Mouse (Mus musculus): ENCODE data around the gene Chrm3.

Gene Chrm3

GRCm38 (mm10) chr13:10235391-10236169 lies 125.1 kb downstream of the Chrm3 start:
- peak; percentile 9 to 28 for DNase-seq

GRCm38 (mm10) chr13:10220403-10220802 lies 140.2 kb downstream of the Chrm3 start:
- DNase-seq: no peak

DNA sequence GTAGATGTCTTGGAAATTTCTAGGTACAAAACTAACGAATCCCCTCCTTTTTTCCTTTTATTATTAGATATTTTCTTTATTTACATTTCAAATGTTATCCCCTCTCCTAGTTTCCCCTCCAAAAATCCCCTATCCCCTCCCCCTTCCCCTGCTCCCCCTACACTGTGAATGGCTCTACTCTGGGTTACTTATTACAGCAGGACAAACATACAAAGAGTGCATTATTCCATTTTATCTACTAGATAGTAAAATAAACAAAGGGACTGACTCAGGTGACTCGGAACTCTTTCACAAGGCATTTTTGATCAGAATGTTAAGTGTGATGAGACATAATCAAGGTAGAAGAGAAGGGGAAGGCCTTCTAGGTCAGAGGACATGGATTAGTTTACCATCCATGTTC lies 148.5 kb downstream of the Chrm3 start:
- no peak for DNase-seq

DNA sequence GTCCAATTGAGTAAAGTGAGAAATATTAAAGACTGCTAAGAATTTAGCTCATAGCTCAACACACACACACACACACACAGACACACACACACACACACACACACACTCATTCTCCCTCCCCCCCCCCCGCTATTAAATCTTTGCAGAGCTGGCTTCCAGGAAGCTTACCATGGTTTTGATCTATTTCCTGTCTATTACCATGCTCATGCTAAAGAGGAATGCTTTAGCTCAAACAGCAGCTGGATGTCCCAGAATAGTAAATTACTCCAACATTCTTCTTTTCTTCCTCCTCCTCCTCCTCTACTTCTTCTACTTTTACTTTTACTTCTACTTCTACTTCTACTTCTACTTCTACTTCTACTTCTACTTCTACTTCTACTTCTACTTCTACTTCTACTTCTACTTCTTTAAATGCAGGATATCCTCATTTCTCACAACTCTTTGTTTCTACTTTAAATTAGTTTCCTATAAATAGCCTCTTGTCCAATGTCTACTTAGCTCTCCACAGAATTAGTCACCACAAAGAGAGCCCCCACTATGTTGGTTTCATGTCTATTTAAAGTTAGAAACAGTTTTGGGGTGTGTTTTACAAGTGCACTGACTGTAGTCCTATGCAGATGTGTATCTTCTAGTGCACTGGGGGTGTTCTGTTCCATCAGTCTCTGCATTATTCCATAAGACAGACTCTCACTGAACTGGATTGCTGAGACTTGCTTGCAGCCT lies 150.0 kb downstream of the Chrm3 start:
- DNase-seq: no peak

- DNase-seq: no peak
These were observed 161.3 kb downstream of the Chrm3 start for GRCm38 (mm10) chr13:10199206-10199956.

DNA sequence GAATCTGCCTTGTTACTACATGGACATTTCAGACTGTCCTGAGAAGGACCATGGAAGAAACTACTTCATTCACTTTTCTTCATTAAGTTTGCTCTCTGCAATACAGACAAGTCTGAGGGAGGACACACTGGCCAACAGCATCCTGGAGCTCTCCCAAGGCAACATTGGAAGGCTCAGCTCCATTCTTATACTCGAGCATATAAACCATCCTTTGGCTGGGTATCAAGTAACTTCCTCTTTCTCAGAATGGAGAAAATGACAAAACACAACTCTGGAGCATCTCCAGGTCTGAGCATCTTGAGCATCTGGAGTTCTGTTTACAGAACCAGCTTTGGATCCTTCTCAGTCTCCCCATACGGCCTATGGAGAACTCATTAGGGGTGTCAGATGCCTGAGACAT lies 170.8 kb downstream of the Chrm3 start:
- DNase-seq: no peak

DNA sequence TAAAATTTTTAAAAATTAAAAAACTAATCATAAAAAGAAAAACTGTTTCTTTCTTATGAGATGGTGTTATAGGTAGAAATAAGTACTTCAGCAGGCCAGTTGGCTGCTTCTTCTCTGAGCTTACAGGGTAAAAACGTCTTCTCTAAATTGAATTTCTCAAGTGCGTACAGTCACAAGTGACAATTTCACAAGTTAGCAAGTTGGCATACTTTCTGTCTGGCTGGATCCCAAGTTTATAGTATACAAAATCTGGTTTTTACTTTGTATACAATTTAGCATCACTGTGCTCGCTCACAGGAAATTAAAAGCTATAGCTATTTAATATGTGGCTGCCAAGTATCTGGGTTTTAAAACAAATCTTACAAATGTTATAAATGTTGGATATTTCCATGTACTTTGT lies 172.7 kb downstream of the Chrm3 start:
- no peak for DNase-seq

DNA sequence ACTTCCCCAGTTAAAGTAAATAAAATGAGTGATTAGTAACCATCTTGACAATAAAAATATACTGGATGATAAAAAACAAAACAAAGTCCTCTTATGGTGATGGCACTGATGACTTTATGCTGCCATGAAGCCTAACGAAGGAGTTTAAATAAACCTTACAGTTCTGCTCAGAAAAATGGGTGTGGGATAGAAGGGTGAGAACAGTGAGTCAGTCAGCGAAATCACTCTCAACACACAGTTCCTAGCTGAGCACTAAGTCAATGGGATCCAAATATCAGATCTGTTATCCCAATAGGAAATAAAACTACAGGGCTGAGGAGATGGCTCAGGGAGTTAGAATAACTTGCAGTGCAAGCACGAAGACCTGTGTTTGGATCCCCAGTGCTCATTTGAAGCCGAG lies 176.8 kb downstream of the Chrm3 start:
- DNase-seq: no peak

GRCm38 (mm10) chr13:10182756-10183155 lies 177.9 kb downstream of the Chrm3 start:
- no peak for DNase-seq

- DNase-seq: no peak
These were observed 190.1 kb downstream of the Chrm3 start for GRCm38 (mm10) chr13:10170529-10170928.

DNA sequence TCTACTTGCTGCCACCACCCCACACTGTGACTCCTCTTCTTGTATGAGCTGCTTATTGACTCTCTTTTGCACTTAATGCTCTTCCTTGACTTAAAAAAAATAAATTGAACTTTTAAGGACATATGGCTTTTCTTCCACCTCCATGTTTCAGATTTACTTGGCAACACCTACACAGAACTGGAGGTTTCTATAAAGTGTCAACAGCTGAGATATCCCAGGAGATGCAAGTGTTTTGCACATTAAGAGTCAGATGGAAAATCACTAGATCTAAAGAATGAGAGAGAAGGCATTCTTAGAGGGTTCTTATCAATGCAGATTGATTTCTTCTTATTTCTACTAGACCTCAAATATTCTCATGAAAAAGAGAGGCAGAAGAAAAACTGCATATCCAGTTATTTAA lies 197.3 kb downstream of the Chrm3 start:
- no peak for DNase-seq

DNA sequence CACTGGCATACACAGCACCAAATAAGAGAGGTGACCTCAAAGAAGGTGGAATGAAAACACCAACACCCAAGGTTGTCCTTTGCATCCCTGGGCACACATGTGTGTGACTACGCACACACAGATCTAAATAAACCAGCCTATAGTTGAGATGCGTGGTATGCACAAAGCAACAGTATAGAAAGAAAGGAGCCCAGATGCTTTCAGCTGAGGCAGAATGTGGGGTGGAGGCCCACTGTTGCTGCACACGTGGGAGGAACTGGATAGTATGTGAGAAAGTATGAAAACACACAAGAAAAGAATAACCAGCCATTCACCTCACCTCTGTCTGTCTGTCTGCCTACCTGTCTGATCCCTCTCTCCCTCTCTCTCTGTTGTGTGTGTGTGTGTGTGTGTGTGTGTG lies 203.2 kb downstream of the Chrm3 start:
- no peak for DNase-seq

DNA sequence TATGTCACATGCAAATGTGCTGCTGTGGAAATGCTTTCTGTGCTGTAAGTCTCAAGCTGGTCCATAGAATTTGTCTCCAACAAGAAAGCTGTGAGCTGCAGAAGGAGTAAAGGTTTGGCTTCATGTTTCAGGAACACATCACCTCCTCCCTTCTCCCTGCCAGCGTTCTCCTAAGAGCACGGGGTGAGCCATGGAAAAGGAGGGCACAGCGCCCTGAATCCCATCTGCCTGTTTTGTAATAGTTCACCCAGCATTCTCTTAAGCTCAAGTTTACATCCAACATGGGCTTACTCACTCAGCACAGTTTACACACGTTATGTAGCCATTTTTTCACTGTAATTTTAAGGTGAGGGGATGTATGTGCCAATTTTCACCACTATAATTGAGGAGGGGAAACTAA lies 220.1 kb downstream of the Chrm3 start:
- peak in 1 of 2 experiments; percentile 4 for DNase-seq

GRCm38 (mm10) chr13:10138878-10139277 lies 221.8 kb downstream of the Chrm3 start:
- no peak for DNase-seq

DNA sequence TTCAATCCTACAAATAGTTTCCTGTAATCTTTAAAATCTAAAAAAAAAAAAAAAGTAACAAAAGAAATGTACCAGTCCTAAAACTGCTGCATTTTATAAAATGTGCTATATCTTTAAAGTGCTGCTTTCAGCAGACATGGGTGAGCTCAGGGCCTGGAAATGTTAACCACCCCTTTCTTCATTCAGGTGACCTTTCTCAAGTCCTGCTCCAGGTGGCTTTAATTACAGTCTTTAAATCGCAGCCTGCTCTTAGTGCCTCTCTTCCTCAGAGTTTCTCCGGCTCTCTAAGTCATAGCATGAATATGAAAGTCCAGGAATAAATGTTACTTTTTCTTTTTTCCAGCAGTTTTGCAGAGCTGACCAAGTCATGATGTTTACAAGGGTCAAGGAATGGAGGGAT lies 229.6 kb downstream of the Chrm3 start:
- DNase-seq: no peak

- no peak for DNase-seq
These were observed 248.4 kb downstream of the Chrm3 start for GRCm38 (mm10) chr13:10112211-10112610.

DNA sequence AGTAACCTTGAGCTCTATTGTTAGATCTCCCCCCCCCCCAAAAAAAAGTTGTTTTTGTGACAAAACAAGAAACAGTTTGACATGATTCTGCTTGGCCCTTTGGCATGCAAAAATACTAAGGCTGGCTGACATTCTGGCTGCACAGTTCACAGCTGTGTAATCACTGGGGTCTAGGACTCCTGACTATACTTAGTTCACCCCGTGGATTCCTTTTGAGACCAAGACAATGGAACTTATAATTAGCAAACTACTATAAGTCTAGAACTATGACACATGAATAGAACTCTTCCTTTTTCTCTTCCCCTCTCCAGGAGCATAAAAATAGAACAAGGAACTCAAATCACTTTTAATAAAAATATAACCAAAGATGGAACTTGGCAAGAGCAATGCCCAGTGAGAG lies 251.1 kb downstream of the Chrm3 start:
- no peak for DNase-seq

GRCm38 (mm10) chr13:10107331-10107730 lies 253.3 kb downstream of the Chrm3 start:
- no peak for DNase-seq

- no peak for DNase-seq
These were observed 269.9 kb downstream of the Chrm3 start for GRCm38 (mm10) chr13:10090778-10091177.

DNA sequence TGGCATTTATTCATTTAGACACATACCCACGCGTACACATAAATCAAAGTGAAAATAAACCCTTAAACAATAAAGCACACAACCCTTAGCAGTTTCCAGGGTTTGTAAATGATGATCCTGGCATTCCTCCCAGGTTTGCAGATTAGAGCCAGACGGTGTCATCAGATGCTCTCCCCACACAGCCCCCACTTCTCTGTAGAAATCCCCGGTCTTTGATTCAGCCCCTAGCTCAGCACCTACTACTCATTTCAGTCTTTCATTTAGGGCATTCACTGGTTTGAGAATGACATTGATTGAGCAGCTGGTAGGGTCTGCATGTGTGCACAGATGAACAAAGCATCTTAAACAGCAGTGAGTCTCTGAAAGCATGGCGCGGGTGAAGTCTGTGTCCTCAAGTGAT lies 274.3 kb downstream of the Chrm3 start:
- DNase-seq: peak in 1 of 2 experiments; percentile 4

GRCm38 (mm10) chr13:10081896-10082426 lies 278.7 kb downstream of the Chrm3 start:
- DNase-seq: peak in 1 of 2 experiments; percentile 4

GRCm38 (mm10) chr13:10071165-10071564 lies 289.5 kb downstream of the Chrm3 start:
- DNase-seq: peak in 1 of 2 experiments; percentile 9

- DNase-seq: no peak
These were observed 291.6 kb downstream of the Chrm3 start for GRCm38 (mm10) chr13:10068927-10069580.

All from cerebellum, postnatal 36 days (tissue).